Mouse (Mus musculus): ENCODE data around the gene Txlna.

Gene Txlna

GRCm38 (mm10) chr4:129640638-129641467 is at the start of gene Txlna:
TSS of gene Txlna (minus strand) at chr4:129641065.
- DNase-seq: peak; percentile 100

GRCm38 (mm10) chr4:129684531-129684930 is 43.7 kb upstream of the Txlna start:
- DNase-seq: no peak

- DNase-seq: peak; percentile 82
These were observed 43.1 kb upstream of the Txlna start for GRCm38 (mm10) chr4:129683901-129684493.

- DNase-seq: no peak
These were observed 41.0 kb upstream of the Txlna start for GRCm38 (mm10) chr4:129681837-129682236.

- no peak for DNase-seq
These were observed 32.1 kb upstream of the Txlna start for GRCm38 (mm10) chr4:129672878-129673449.

- peak; percentile 99 for DNase-seq
These were observed 31.4 kb upstream of the Txlna start, which contains the start of gene Kpna6 for GRCm38 (mm10) chr4:129672083-129672877. TSS of gene Kpna6 (minus strand) at chr4:129672767.

GRCm38 (mm10) chr4:129671491-129672082 is 30.7 kb upstream of the Txlna start:
- DNase-seq: peak; percentile 96

- no peak for DNase-seq
These were observed 21.5 kb upstream of the Txlna start for GRCm38 (mm10) chr4:129662255-129662813.

GRCm38 (mm10) chr4:129661584-129661983 is 20.7 kb upstream of the Txlna start:
- DNase-seq: no peak

- DNase-seq: no peak
These were observed 13.9 kb upstream of the Txlna start for GRCm38 (mm10) chr4:129654770-129655169.

- DNase-seq: no peak
These were observed 9.5 kb upstream of the Txlna start for GRCm38 (mm10) chr4:129650359-129650758.

- DNase-seq: no peak
These were observed 7.8 kb upstream of the Txlna start for GRCm38 (mm10) chr4:129648656-129649055.

GRCm38 (mm10) chr4:129645204-129645603 is 4.3 kb upstream of the Txlna start:
- peak; percentile 82 for DNase-seq

GRCm38 (mm10) chr4:129641756-129642155 is 891 bp upstream of the Txlna start:
- peak; percentile 90 for DNase-seq

GRCm38 (mm10) chr4:129640101-129640637 is 696 bp downstream of the Txlna start:
- DNase-seq: peak; percentile 96

GRCm38 (mm10) chr4:129639221-129639620 is 1.6 kb downstream of the Txlna start:
- peak; percentile 90 for DNase-seq

- no peak for DNase-seq
These were observed 7.0 kb downstream of the Txlna start for GRCm38 (mm10) chr4:129633852-129634251.

- no peak for DNase-seq
These were observed 9.0 kb downstream of the Txlna start for GRCm38 (mm10) chr4:129631867-129632266.

- no peak for DNase-seq
These were observed 9.9 kb downstream of the Txlna start for GRCm38 (mm10) chr4:129630944-129631343.

- no peak for DNase-seq
These were observed 14.8 kb downstream of the Txlna start for GRCm38 (mm10) chr4:129626035-129626434.

GRCm38 (mm10) chr4:129625496-129625895 is 15.4 kb downstream of the Txlna start:
- no peak for DNase-seq

GRCm38 (mm10) chr4:129625029-129625370 is 15.9 kb downstream of the Txlna start:
- peak; percentile 98 for DNase-seq
